Mouse (Mus musculus) granulocyte monocyte progenitor cell, adult 5-6 weeks (primary cell): ENCODE measurements around the gene Kcna10. TPM values are rescaled to one million over a fixed set of nuclear protein-coding genes. Genes with fewer than 3 reads are reported as not detected.
A peak's percentile ranks its signal among the peaks of the same experiment; 100 is the strongest.

Source experiments
- ATAC-seq: replicated peaks from 2 replicates; pipeline ENCODE4 v1.8.0; 2016; ENCODE audit warnings: mild to moderate bottlenecking, moderate TSS enrichment, inconsistent platforms; ENCODE audit not compliant: poor library complexity, severe bottlenecking
- total RNA-seq, 2 experiments: library from RNA; stranded (forward) in 1 of 2; stranded (reverse) in 1 of 2; fragments of 200-712, 200-1000 nt in 1 of 2; fragments of >200 nt in 1 of 2; fragmentation: Nextera tagmentation in 1 of 2; gene quantifications; 2 replicates each; pipeline ENCODE4 v1.2.3; 2014 to 2017

The Kcna10 gene
- total RNA-seq (2014; fragmentation: Nextera tagmentation) (not detected in 2 replicates), total RNA-seq (2017) (not detected in 2 replicates)

- ATAC-seq = no peak
Observed at GRCm38 (mm10) chr3:107182756-107183155, at the start of gene Kcna10. Kcna10 (plus strand) TSS chr3:107183056.

GRCm38 (mm10) chr3:107134457-107134856 lies 48.4 kb upstream of the Kcna10 start:
- no peak for ATAC-seq

- ATAC-seq = no peak
Observed at GRCm38 (mm10) chr3:107147126-107147525, 35.7 kb upstream of the Kcna10 start.

GRCm38 (mm10) chr3:107149006-107149405 lies 33.9 kb upstream of the Kcna10 start:
- 0 out of 2 replicates have a peak, but pooled peaks have one; percentile 48 for ATAC-seq

- ATAC-seq = no peak
Observed at GRCm38 (mm10) chr3:107150469-107150868, 32.4 kb upstream of the Kcna10 start.

GRCm38 (mm10) chr3:107150872-107151540 lies 31.9 kb upstream of the Kcna10 start:
- ATAC-seq = no peak

GRCm38 (mm10) chr3:107153772-107154655 lies 28.8 kb upstream of the Kcna10 start:
- ATAC-seq = no peak

- ATAC-seq = no peak
Observed at GRCm38 (mm10) chr3:107158856-107159255, 24.0 kb upstream of the Kcna10 start.

- peak; percentile 55 for ATAC-seq
Observed at GRCm38 (mm10) chr3:107159418-107159817, 23.4 kb upstream of the Kcna10 start.

GRCm38 (mm10) chr3:107159859-107160324 lies 23.0 kb upstream of the Kcna10 start:
- no peak for ATAC-seq

- no peak for ATAC-seq
Observed at GRCm38 (mm10) chr3:107162741-107163140, 20.1 kb upstream of the Kcna10 start.

- no peak for ATAC-seq
Observed at GRCm38 (mm10) chr3:107169552-107169951, 13.3 kb upstream of the Kcna10 start.

- no peak for ATAC-seq
Observed at GRCm38 (mm10) chr3:107171964-107172363, 10.9 kb upstream of the Kcna10 start.

GRCm38 (mm10) chr3:107172556-107172955 lies 10.3 kb upstream of the Kcna10 start:
- ATAC-seq = no peak

- no peak for ATAC-seq
Observed at GRCm38 (mm10) chr3:107175486-107175885, 7.4 kb upstream of the Kcna10 start.

- no peak for ATAC-seq
Observed at GRCm38 (mm10) chr3:107176501-107176900, 6.4 kb upstream of the Kcna10 start.

- ATAC-seq = no peak
Observed at GRCm38 (mm10) chr3:107180860-107181259, 2.0 kb upstream of the Kcna10 start.

- ATAC-seq = no peak
Observed at GRCm38 (mm10) chr3:107183178-107183577, 322 bp downstream of the Kcna10 start.

GRCm38 (mm10) chr3:107185597-107185996 lies 2.7 kb downstream of the Kcna10 start:
- no peak for ATAC-seq

GRCm38 (mm10) chr3:107187022-107187421 lies 4.2 kb downstream of the Kcna10 start:
- ATAC-seq = no peak

- peak; percentile 66 for ATAC-seq
Observed at GRCm38 (mm10) chr3:107188226-107188899, 5.5 kb downstream of the Kcna10 start.
